Mouse (Mus musculus): ENCODE results near the gene Arl15.

DNA sequence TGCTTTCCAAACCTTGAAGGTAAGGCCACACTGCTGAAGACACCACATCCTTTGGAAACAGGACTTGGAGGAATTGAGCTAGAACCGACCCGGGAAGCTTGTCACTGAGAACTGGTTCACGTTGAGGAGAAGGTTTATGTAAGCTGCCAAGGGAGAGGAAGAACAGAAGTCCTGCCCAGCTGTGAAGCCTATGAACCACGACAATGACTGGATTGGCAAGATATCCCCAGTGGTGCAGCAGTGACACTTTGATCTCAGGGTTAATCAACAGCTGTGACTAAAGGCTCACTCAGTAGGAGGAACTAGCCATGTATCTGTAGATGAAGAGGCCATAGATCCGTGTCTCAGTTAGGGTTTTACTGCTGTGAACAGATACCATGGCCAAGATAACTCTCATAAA, 43.5 kb upstream of the Arl15 start:
- TF ChIP-seq CTCF (IDR thresholded peaks at IDR 0.05) (no peak), EP300 (IDR thresholded peaks at IDR 0.05) (no peak)
